ENCODE assay signal across 23 mouse cellular contexts in the genomic region with DNA sequence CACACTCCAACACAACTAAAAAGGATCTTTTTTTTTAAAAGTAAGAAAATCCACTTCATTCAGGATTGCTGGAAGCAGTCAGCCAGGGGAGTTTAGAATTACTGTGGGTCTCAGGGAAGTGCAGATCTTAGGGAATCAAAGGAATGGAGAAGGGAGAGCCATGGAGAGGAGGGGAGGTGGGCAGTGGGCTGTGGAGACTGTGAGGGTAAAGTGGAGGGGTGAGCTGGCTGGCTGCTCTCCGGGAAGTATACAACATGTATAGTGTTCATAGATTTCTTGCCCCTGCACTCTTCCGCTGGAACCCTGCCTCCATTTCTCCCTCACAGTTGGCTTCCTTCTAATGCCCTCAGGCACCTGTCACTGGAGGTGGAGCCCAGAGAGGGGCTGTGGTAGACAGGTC. TPM values are rescaled to one million over a fixed set of nuclear protein-coding genes. Genes with fewer than 3 reads are reported as not detected.
DNase-seq lines count a peak whose midpoint lies in the region; ATAC-seq lines count a peak whose summit lies in the region.
"Had no signal": no experiment of that assay in that cellular context is flagged by ENCODE, and none has a peak within 500 bp of the region (broad histone marks: within the 10 kb centered on the region; RNA-seq: fewer than 3 reads in every experiment).

No protein-coding gene starts in this region.

- ATAC-seq in kidney, embryonic 14.5 days (ENCODE audit: low FRiP score, low TSS enrichment) = 0 out of 2 replicates have a peak, but pooled peaks have one; percentile 24
- peak; percentile 78 for ATAC-seq in kidney, embryonic 16.5 days (ENCODE audit: low FRiP score, low TSS enrichment)
- ATAC-seq: forebrain, embryonic 14.5 days; forebrain, embryonic 16.5 days had no signal

- H3K9me3 ChIP-seq in kidney, embryonic 14.5 days (ENCODE audit: control insufficient read depth, low read length) = no peaks in the 10 kb centered on the region
- no peaks in the 10 kb centered on the region for H3K9me3 ChIP-seq in kidney, embryonic 16.5 days (ENCODE audit: low read length)
- H3K9me3 ChIP-seq: embryonic facial prominence, embryonic 13.5 days; embryonic facial prominence, embryonic 15.5 days; forebrain, embryonic 10.5 days; forebrain, embryonic 12.5 days had no signal

- DNase-seq in kidney, adult 8-10 months = no peak
- no peak for DNase-seq in kidney, postnatal 36 days
- DNase-seq: adrenal gland, adult 2 months; adrenal gland, postnatal 10 days; adrenal gland, postnatal 25 days; cerebellum, adult 11 months; cerebellum, adult 18-20 months; cerebellum, adult 8-10 months; cerebellum, adult 9-11 months; cerebellum, postnatal 14 days; cerebellum, postnatal 36 days; embryo, embryonic 11 days had no signal

- 67% methylated on average over 2 of the region's 2 CpGs for WGBS in kidney, embryonic 14.5 days
- WGBS in kidney, embryonic 16.5 days = 70% methylated on average over 2 of the region's 2 CpGs

- H3K27me3 ChIP-seq in kidney, embryonic 14.5 days (ENCODE audit: control insufficient read depth, insufficient read depth, low read length) = no peaks in the 10 kb centered on the region
- H3K27me3 ChIP-seq in kidney, embryonic 16.5 days (ENCODE audit: insufficient read depth, low read length) = no peaks in the 10 kb centered on the region
- H3K27me3 ChIP-seq: embryonic facial prominence, embryonic 13.5 days; embryonic facial prominence, embryonic 15.5 days; forebrain, embryonic 12.5 days had no signal

- H3K4me1 ChIP-seq in kidney, embryonic 14.5 days (ENCODE audit: control insufficient read depth, insufficient read depth, low read length) = 0 out of 2 replicates have a peak, but pooled peaks cover 2% of the 10 kb centered on the region
- H3K4me1 ChIP-seq in kidney, embryonic 16.5 days (ENCODE audit: insufficient read depth, low read length) = peaks cover 13% of the 10 kb centered on the region
- H3K4me1 ChIP-seq: embryonic facial prominence, embryonic 15.5 days had no signal

- H3K27ac ChIP-seq in kidney, embryonic 14.5 days (ENCODE audit: low read depth, low read length) = no peak overlapping the region
- no peak overlapping the region for H3K27ac ChIP-seq in kidney, embryonic 16.5 days (ENCODE audit: low read length)
- H3K27ac ChIP-seq: embryonic facial prominence, embryonic 13.5 days; embryonic facial prominence, embryonic 15.5 days; forebrain, embryonic 12.5 days had no signal

- no peak overlapping the region for H3K4me2 ChIP-seq in kidney, embryonic 14.5 days (replicated peaks; ENCODE audit: low read depth, low read length)
- no peak overlapping the region for H3K4me2 ChIP-seq in kidney, embryonic 16.5 days (replicated peaks; ENCODE audit: low read depth, low read length)
- H3K4me2 ChIP-seq: embryonic facial prominence, embryonic 13.5 days; embryonic facial prominence, embryonic 15.5 days; forebrain, embryonic 12.5 days had no signal

- H3K9ac ChIP-seq in kidney, embryonic 14.5 days (ENCODE audit: low read depth, low read length) = no peak overlapping the region
- no peak overlapping the region for H3K9ac ChIP-seq in kidney, embryonic 16.5 days (replicated peaks; ENCODE audit: low read length)
- H3K9ac ChIP-seq: embryonic facial prominence, embryonic 13.5 days; embryonic facial prominence, embryonic 15.5 days; forebrain, embryonic 12.5 days had no signal

- no peak overlapping the region for H3K4me3 ChIP-seq in kidney, embryonic 14.5 days (ENCODE audit: low read length)
- no peak overlapping the region for H3K4me3 ChIP-seq in kidney, embryonic 16.5 days (ENCODE audit: low read length)
- H3K4me3 ChIP-seq: embryonic facial prominence, embryonic 13.5 days; embryonic facial prominence, embryonic 15.5 days; erythroblast, embryonic 14.5 days; forebrain, embryonic 10.5 days; forebrain, embryonic 12.5 days had no signal

- H3K36me3 ChIP-seq in kidney, embryonic 14.5 days (ENCODE audit: control insufficient read depth, insufficient read depth, low read length) = no peaks in the 10 kb centered on the region
- no peaks in the 10 kb centered on the region for H3K36me3 ChIP-seq in kidney, embryonic 16.5 days (ENCODE audit: insufficient read depth, low read length)
- H3K36me3 ChIP-seq: embryonic facial prominence, embryonic 13.5 days; embryonic facial prominence, embryonic 15.5 days; forebrain, embryonic 10.5 days; forebrain, embryonic 12.5 days had no signal

RNA-seq across cellular contexts. Expression of gene Cd177, which starts 8.5 kb away (rescaled TPM):
- 0.24 and 0.36 TPM in 2 replicates for polyA plus RNA-seq in kidney, embryonic 14.5 days (2014; fragmentation: Nextera tagmentation; extraction: Ambion mirVana)
- 0.30 and 0.61 TPM in 2 replicates for polyA plus RNA-seq in kidney, embryonic 16.5 days (2015; fragmentation: Nextera tagmentation; extraction: Ambion mirVana)
- polyA plus RNA-seq: adrenal gland, adult 2 months; C2C12; forebrain, embryonic 10.5 days had no signal

RNA-seq across cellular contexts. Expression of gene Gm4763, which starts 24.9 kb away (rescaled TPM):
- not detected in 2 replicates for polyA plus RNA-seq in kidney, embryonic 14.5 days (2014; fragmentation: Nextera tagmentation; extraction: Ambion mirVana)
- not detected in 2 replicates for polyA plus RNA-seq in kidney, embryonic 16.5 days (2015; fragmentation: Nextera tagmentation; extraction: Ambion mirVana)
- polyA plus RNA-seq: adrenal gland, adult 2 months; brain, embryonic 14.5 days; C2C12; embryonic facial prominence, embryonic 13.5 days; embryonic facial prominence, embryonic 15.5 days; erythroblast, embryonic 14.5 days; forebrain, embryonic 10.5 days; forebrain, embryonic 12.5 days; forebrain, embryonic 14.5 days; forebrain, embryonic 16.5 days had no signal

RNA-seq across cellular contexts. Expression of gene Ceacam10, which starts 25.4 kb away (rescaled TPM):
- polyA plus RNA-seq in kidney, embryonic 14.5 days (2014; fragmentation: Nextera tagmentation; extraction: Ambion mirVana) = 0.39 and 0.41 TPM in 2 replicates
- 0.44 TPM in 1 of 2 replicates, not detected in the other for polyA plus RNA-seq in kidney, embryonic 16.5 days (2015; fragmentation: Nextera tagmentation; extraction: Ambion mirVana)
- polyA plus RNA-seq: adrenal gland, adult 2 months; erythroblast, embryonic 14.5 days; forebrain, embryonic 10.5 days; forebrain, embryonic 14.5 days; forebrain, embryonic 16.5 days had no signal

RNA-seq across cellular contexts. Expression of gene BC049730, which starts 42.6 kb away (rescaled TPM):
- not detected in 2 replicates for polyA plus RNA-seq in kidney, embryonic 14.5 days (2014; fragmentation: Nextera tagmentation; extraction: Ambion mirVana)
- polyA plus RNA-seq in kidney, embryonic 16.5 days (2015; fragmentation: Nextera tagmentation; extraction: Ambion mirVana) = not detected in 2 replicates
- polyA plus RNA-seq: adrenal gland, adult 2 months; brain, embryonic 14.5 days; C2C12; embryonic facial prominence, embryonic 13.5 days; embryonic facial prominence, embryonic 15.5 days; forebrain, embryonic 10.5 days; forebrain, embryonic 12.5 days; forebrain, embryonic 14.5 days; forebrain, embryonic 16.5 days had no signal
